25 mouse cellular contexts compared by ENCODE assay signal in genomic region chr8:82896796-82897195, GRCm38 (mm10).
"Had no signal": no experiment of that assay in that cellular context is flagged by ENCODE, and none has a peak within 500 bp of the region (broad histone marks: within the 10 kb centered on the region; RNA-seq: fewer than 3 reads in every experiment).

No protein-coding gene starts in this region.

- H3K4me3 ChIP-seq: heart, embryonic 13.5 days; heart, embryonic 15.5 days; hindbrain, embryonic 13.5 days; hindbrain, embryonic 15.5 days; kidney, embryonic 15.5 days; limb, embryonic 13.5 days; limb, embryonic 15.5 days; liver, embryonic 12.5 days had no signal

- H3K27ac ChIP-seq: heart, embryonic 13.5 days; heart, embryonic 15.5 days; hindbrain, embryonic 13.5 days; hindbrain, embryonic 15.5 days; hindbrain, postnatal 0 days; kidney, embryonic 15.5 days; kidney, postnatal 0 days; limb, embryonic 13.5 days; limb, embryonic 15.5 days; liver, embryonic 12.5 days; liver, embryonic 14.5 days had no signal

- H3K36me3 ChIP-seq: heart, embryonic 13.5 days; heart, embryonic 15.5 days; hindbrain, embryonic 13.5 days; hindbrain, embryonic 15.5 days; kidney, embryonic 15.5 days; limb, embryonic 13.5 days; limb, embryonic 15.5 days; liver, embryonic 12.5 days had no signal

- H3K9me3 ChIP-seq: heart, embryonic 13.5 days; heart, embryonic 15.5 days; hindbrain, embryonic 13.5 days; hindbrain, embryonic 15.5 days; kidney, embryonic 15.5 days; limb, embryonic 13.5 days; limb, embryonic 15.5 days; liver, embryonic 12.5 days had no signal

- DNase-seq: gastrocnemius, postnatal 14 days; gastrocnemius, postnatal 36 days; heart, postnatal 14 days; heart, postnatal 36 days; kidney, adult 11 months; kidney, adult 2 months; kidney, adult 9 months; kidney, postnatal 14 days; kidney, postnatal 36 days; layer of hippocampus, adult 9-11 months; layer of hippocampus, postnatal 36 days; left cerebral cortex, postnatal 4 days had no signal

- H3K4me2 ChIP-seq: heart, embryonic 11.5 days; heart, embryonic 13.5 days; heart, embryonic 15.5 days; hindbrain, embryonic 13.5 days; hindbrain, embryonic 15.5 days; kidney, embryonic 15.5 days; limb, embryonic 13.5 days; limb, embryonic 15.5 days; liver, embryonic 12.5 days had no signal

- H3K9ac ChIP-seq: heart, embryonic 13.5 days; heart, embryonic 15.5 days; hindbrain, embryonic 13.5 days; hindbrain, embryonic 15.5 days; kidney, embryonic 15.5 days; limb, embryonic 13.5 days; limb, embryonic 15.5 days; liver, embryonic 12.5 days; liver, embryonic 14.5 days had no signal

- H3K4me1 ChIP-seq: hindbrain, embryonic 13.5 days; hindbrain, embryonic 15.5 days; kidney, embryonic 15.5 days; liver, embryonic 12.5 days had no signal

- ATAC-seq: hindbrain, postnatal 0 days; intestine, embryonic 16.5 days; liver, embryonic 12.5 days had no signal

- H3K27me3 ChIP-seq: heart, embryonic 13.5 days; heart, embryonic 15.5 days; hindbrain, embryonic 13.5 days; hindbrain, embryonic 15.5 days; kidney, embryonic 15.5 days; limb, embryonic 13.5 days; limb, embryonic 15.5 days; liver, embryonic 12.5 days had no signal
